Mouse (Mus musculus): ENCODE measurements around the gene Bex4. TPM values are rescaled to one million over a fixed set of nuclear protein-coding genes. Genes with fewer than 3 reads are reported as not detected.

The Bex4 gene
- polyA plus RNA-seq (2014; fragmentation: Illumina TruSeq; extraction: RNeasy Lipid Tissue Mini Kit (QIAGEN cat#74804); ENCODE audit: low read depth, low replicate concordance), result 10.7 TPM

GRCm38 (mm10) chrX:136138827-136139639 lies at the start of gene Bex4:
Gene Bex4 (plus strand): TSS chrX:136138996.

GRCm38 (mm10) chrX:136172118-136172551 lies 33.3 kb downstream of the Bex4 start, which contains the start of gene Tceal8:
Gene Tceal8 (minus strand): TSS chrX:136172342.

Other genes with a start within 250 kb of the Bex4 start
- 8.3 TPM for gene Arxes2, start 145.2 kb upstream of the Bex4 start, polyA plus RNA-seq (2014; fragmentation: Illumina TruSeq; extraction: RNeasy Lipid Tissue Mini Kit (QIAGEN cat#74804); ENCODE audit: low read depth, low replicate concordance)
- gene Arxes1, start 105.6 kb upstream of the Bex4 start, polyA plus RNA-seq (2014; fragmentation: Illumina TruSeq; extraction: RNeasy Lipid Tissue Mini Kit (QIAGEN cat#74804); ENCODE audit: low read depth, low replicate concordance), result 2.0 TPM
- gene Bex2, start 70.8 kb upstream of the Bex4 start, polyA plus RNA-seq (2014; fragmentation: Illumina TruSeq; extraction: RNeasy Lipid Tissue Mini Kit (QIAGEN cat#74804); ENCODE audit: low read depth, low replicate concordance), result 5.6 TPM
- gene Nxf3, start 53.7 kb upstream of the Bex4 start, polyA plus RNA-seq (2014; fragmentation: Illumina TruSeq; extraction: RNeasy Lipid Tissue Mini Kit (QIAGEN cat#74804); ENCODE audit: low read depth, low replicate concordance), result not detected
- 113 TPM for gene Tceal8, start 33.3 kb downstream of the Bex4 start, polyA plus RNA-seq (2014; fragmentation: Illumina TruSeq; extraction: RNeasy Lipid Tissue Mini Kit (QIAGEN cat#74804); ENCODE audit: low read depth, low replicate concordance)
- 3.4 TPM for gene Tceal5, start 64.9 kb downstream of the Bex4 start, polyA plus RNA-seq (2014; fragmentation: Illumina TruSeq; extraction: RNeasy Lipid Tissue Mini Kit (QIAGEN cat#74804); ENCODE audit: low read depth, low replicate concordance)
- gene Tceal7, start 75.8 kb downstream of the Bex4 start, polyA plus RNA-seq (2014; fragmentation: Illumina TruSeq; extraction: RNeasy Lipid Tissue Mini Kit (QIAGEN cat#74804); ENCODE audit: low read depth, low replicate concordance), result not detected
- 4.3 TPM for gene Bex1, start 76.5 kb downstream of the Bex4 start, polyA plus RNA-seq (2014; fragmentation: Illumina TruSeq; extraction: RNeasy Lipid Tissue Mini Kit (QIAGEN cat#74804); ENCODE audit: low read depth, low replicate concordance)
- gene Tceal9, start 106.1 kb downstream of the Bex4 start, polyA plus RNA-seq (2014; fragmentation: Illumina TruSeq; extraction: RNeasy Lipid Tissue Mini Kit (QIAGEN cat#74804); ENCODE audit: low read depth, low replicate concordance), result 462 TPM
- gene Bex3, start 131.3 kb downstream of the Bex4 start, polyA plus RNA-seq (2014; fragmentation: Illumina TruSeq; extraction: RNeasy Lipid Tissue Mini Kit (QIAGEN cat#74804); ENCODE audit: low read depth, low replicate concordance), result 12.7 TPM

All from sigmoid colon, adult 10 weeks (tissue).